Mouse (Mus musculus): ENCODE results near the gene Abtb1.

The Abtb1 gene

GRCm38 (mm10) chr6:88841781-88842689 lies at the start of gene Abtb1:
Abtb1 (minus strand) TSS chr6:88841984.
- DNase-seq (ENCODE audit: low read depth in 1 of 2, low spot score in 2 of 2) = peak; percentile 97 to 98

- no peak for DNase-seq (ENCODE audit: low read depth in 1 of 2, low spot score in 2 of 2)
Measured at GRCm38 (mm10) chr6:88890832-88891231, 49.0 kb upstream of the Abtb1 start.

- no peak for DNase-seq (ENCODE audit: low read depth in 1 of 2, low spot score in 2 of 2)
Measured at GRCm38 (mm10) chr6:88889410-88890042, 47.7 kb upstream of the Abtb1 start.

GRCm38 (mm10) chr6:88886417-88886967 lies 44.7 kb upstream of the Abtb1 start:
- no peak for DNase-seq (ENCODE audit: low read depth in 1 of 2, low spot score in 2 of 2)

- DNase-seq (ENCODE audit: low read depth in 1 of 2, low spot score in 2 of 2) = no peak
Measured at GRCm38 (mm10) chr6:88885644-88886416, 44.0 kb upstream of the Abtb1 start.

DNA sequence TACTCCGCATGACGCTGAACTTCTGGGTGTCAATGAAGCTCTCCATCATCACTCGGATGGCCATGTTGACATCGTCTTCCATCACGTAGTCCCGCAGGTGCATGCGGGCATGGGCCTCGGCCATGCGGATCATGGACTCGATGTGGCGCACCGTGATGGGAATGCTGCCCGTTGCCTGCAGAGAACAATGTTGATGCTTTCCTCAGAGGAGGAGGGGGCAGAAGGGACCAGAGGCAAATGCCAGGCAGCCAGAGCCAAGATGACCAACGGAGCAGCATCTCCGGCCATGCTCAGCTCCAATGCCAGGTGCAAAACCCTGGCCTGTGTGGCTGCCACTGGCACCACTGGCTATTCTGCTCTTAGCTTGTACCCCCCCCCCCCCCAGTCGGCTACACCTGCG lies 42.9 kb upstream of the Abtb1 start:
- DNase-seq (ENCODE audit: low read depth in 1 of 2, low spot score in 2 of 2) = no peak

DNA sequence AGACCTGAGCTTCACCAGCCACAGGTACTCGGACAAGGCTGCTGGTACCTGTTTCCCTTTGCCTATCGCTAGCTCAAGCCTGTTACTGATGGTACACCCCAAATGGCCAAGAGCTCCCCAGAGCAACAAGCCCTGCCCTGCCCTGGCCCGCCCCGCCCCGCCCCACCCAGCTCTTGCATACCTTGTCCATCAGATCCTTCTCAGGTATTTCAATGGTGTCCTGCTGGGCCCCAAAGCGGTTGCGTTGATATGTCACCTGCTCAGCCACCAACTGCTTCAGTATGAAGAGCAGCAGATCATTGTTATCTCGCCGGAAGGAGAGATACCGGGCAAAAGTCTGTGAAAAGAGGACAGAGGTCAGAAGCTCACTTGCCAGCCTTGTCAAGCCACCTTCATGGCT lies 42.4 kb upstream of the Abtb1 start:
- no peak for DNase-seq (ENCODE audit: low read depth in 1 of 2, low spot score in 2 of 2)

GRCm38 (mm10) chr6:88881334-88881733 lies 39.5 kb upstream of the Abtb1 start:
- no peak for DNase-seq (ENCODE audit: low read depth in 1 of 2, low spot score in 2 of 2)

DNA sequence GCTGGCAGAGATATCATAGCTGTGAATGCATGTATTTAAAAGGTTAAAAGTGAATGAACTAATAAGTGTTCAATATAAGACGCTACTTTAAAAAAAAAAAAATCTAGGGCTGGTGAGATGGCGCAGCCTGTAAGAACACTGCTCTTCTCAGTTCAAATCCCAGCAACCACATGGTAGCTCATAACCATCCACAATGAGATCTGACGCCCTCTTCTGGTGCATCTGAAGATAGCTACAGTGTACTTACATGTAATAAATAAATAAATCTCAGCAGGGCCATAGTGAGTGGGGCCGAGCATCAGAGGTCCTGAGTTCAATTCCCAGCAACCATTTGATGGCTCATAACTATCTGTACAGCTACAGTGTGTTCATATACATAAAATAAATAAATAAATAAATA lies 37.7 kb upstream of the Abtb1 start:
- no peak for DNase-seq (ENCODE audit: low read depth in 1 of 2, low spot score in 2 of 2)

DNA sequence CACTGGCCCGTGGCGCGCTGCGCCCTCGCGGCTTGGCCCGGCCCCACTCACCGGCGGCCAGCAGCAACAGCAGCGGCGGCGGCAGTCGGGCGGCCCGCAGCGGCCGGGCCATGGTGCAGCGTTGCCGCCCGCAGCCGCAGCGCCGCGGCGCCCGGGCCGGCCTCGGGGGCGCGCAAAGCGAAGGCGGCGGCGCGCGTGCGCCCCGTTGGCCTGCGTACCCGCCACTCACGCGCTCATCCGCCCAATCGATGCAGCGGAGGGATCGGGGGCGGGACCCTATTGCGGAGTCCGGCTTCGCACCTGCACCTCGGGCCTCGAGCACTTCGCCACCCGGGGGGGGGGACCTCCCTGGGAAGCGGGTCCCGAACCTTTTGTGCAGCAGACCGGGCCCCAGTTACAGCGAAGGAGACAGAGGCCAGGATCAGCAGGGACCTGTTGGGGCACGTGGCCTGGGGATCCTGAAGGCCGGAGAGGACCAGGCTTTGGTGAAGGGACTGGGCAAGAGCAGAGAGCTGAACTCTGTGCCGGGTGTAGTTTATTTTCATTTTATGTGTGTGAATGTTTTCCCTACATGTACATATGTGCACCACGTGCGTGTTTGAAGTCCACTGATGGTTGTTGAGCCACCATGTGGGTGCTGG lies 33.2 kb upstream of the Abtb1 start, which contains the start of gene Podxl2:
Gene Podxl2, minus strand, starts transcription at position 177 of the 641 bp plus-strand sequence.
- no peak for DNase-seq (ENCODE audit: low read depth in 1 of 2, low spot score in 2 of 2)

DNA sequence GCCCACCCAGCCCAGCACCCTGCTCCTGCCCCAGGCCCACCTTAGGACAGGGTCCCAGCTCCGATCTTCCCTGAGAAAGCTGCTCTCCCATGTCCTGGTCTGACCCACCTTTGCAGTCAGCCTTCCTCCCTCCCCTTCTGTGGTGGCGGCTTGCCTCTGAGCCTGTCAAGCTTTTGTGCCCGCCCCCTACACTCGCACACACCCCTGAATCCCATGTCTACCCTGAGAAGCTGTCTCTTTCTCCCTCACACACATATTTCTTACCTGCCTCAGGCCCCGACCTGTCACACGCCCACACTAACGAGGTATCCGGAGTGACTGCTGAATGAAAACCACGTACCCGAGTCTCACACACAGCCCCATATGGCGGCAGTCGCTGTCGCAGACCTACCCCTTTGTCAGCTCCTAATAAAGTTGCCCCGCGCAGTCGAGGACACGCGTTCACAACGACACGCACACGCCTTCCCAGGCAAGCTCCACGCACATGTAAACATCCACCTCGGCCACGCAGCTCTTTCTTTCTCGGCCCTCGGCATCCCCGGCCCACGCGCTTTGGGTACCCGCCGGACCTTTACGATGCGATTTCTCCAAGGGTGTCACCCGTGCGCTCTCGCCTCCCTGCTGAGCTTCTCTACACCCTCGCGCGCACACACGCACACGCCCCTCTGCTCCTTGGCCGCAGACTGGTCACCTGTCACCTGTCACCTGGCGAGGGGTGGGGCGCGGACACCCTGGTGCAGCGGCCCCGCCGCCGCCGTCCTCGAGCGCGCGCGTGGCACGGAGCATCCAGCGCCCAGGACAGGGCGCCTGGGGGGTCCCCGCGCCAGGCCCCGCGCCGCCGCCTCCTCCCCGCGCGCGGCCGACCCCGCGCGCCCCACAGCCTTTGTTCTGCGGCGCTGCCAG lies 32.4 kb upstream of the Abtb1 start:
- no peak for DNase-seq (ENCODE audit: low read depth in 1 of 2, low spot score in 2 of 2)

DNA sequence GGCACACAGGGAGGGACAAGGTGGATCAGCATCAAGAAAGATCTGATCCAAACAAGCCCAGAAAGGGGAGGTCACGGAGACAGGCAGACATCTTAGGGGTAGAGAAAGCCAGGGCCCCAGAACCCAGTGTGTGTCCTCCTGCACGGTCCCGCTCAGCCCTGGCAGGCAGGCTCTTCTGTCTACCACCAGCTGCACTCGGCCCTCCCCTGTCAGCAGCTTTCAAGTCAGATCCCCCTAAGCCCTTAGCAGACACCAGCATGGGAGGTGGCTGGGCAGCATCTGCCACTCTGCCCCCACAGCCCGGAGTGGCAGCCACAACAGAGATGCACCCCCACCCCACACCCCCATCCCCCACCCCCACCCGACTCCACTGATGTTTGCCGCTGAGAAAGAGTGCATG lies 31.0 kb upstream of the Abtb1 start:
- no peak for DNase-seq (ENCODE audit: low read depth in 1 of 2, low spot score in 2 of 2)

DNA sequence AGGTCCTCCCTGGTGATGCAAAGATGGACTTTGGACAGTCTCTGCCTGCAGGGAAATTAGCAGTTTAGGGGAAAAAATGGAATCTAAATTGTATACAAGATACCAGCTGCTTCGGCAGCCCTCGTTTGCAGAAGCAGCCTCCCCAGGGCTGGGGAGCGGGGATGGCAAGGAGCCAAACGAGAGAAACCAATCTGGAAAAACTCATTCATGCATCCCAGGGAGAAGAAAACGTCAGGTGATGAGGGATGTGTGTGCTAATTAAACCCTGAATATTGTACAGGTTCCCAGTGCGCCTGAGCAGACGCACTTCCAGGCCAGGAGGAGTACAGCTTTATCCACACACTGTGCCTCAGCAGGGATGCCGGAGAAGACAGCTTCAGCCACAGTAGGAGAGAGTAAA lies 29.8 kb upstream of the Abtb1 start:
- DNase-seq (ENCODE audit: low read depth in 1 of 2, low spot score in 2 of 2) = no peak

DNA sequence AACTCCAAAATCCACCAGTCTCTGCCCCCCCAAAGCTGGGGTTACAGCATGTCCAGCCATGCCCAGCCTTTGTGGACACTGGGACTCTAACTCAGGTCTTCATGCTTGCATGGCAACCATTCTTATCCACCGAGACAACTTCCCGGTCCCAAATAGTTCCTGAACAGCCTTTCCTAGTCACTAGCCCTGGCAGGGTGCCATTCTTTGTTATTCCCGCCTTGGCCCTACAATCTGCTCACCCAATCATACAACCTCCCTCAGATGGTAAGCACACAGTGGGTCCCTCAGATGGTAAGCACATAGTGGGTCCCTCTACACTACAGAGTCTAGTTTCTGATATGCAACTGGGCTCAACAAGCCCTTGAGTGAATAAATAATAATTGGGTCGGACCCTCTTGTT lies 28.8 kb upstream of the Abtb1 start:
- no peak for DNase-seq (ENCODE audit: low read depth in 1 of 2, low spot score in 2 of 2)

GRCm38 (mm10) chr6:88869459-88869858 lies 27.7 kb upstream of the Abtb1 start:
- DNase-seq (ENCODE audit: low read depth in 1 of 2, low spot score in 2 of 2) = no peak

DNA sequence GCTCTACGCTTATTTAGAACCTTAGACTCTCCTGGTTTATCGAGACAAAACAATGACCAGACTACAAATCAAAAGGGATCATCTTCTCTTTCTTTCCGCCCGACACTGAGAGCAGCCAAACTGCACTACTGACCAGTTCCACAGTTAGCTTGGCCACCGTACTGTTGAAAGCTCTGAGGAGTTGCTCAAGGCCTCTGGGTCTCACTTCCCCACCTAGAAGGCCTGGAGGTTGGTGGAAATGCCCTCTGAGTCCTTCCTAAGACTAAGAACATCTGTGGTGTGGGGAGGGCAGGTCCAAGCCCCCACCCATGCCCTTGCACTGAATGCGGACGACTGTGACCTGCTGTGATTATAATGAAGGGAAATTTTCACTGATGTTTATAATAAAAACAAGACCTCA lies 23.9 kb upstream of the Abtb1 start:
- no peak for DNase-seq (ENCODE audit: low read depth in 1 of 2, low spot score in 2 of 2)

DNA sequence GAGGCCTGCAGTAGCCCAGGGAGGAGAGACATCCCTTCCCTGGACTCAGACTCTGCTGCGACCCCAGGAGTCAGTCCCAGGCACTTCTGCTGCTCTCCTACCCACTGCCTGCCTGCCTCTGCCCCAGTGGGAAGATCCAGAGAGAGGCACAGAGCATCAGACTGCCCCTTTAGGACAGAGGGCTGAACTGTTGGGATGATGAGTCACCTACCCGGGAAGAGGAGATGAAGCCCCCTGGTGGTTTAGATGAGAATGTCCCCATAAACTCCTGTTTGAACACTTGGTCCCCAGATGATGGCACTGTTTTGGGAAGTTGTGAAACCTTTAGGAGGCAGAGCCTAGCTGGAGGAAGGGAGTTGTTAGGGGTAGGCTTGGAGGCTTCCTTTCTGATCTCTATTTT lies 19.1 kb upstream of the Abtb1 start:
- DNase-seq (ENCODE audit: low read depth in 1 of 2, low spot score in 2 of 2) = peak; percentile 22 to 50

GRCm38 (mm10) chr6:88858341-88858740 lies 16.6 kb upstream of the Abtb1 start:
- DNase-seq (ENCODE audit: low read depth in 1 of 2, low spot score in 2 of 2) = no peak

DNA sequence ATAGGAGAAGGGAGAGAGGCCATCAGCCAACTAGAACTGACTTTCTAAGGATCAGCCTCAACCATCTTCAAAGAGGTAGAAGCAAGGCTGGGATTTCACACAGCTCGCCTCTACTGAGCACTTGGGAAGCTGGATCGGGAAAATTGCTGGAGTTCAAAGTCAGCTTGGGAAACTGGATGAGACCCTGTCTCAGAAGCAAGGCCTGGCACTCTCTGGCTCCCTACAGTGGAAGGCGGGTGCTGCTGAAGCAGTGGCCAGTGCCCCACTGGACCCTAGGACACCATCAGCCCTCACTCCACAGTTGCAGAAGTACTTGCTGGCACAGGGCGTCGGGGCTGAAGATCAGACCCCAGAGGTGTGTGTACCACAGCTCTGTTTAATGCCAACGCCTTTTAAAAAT lies 16.0 kb upstream of the Abtb1 start:
- DNase-seq (ENCODE audit: low read depth in 1 of 2, low spot score in 2 of 2) = no peak

DNA sequence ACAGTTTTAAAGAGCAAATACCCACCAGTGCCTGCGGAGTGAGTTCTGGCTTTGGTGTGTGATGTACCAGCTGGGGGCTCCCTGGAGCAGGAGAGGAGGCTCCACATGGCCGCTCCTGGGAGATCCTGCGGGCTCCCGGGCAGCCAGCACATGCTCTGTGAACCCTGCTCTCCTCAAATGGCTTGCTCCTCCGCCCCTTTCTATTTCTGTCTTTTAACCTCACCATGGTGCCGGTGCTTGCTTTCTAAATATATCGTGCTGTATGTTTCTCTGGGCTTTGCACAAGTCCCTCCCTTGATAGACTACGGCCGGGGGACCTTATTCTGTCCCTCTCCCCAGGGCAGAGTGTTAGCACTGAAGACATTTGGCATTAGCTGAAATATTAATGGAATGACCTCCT lies 15.5 kb upstream of the Abtb1 start:
- no peak for DNase-seq (ENCODE audit: low read depth in 1 of 2, low spot score in 2 of 2)
